Mouse (Mus musculus) kidney, adult 2 months (tissue): ENCODE results near the gene Pigr.

ENCODE experiments used
- CTCF ChIP-seq: fragments of 200-500 bp; conservative IDR thresholded peaks from 2 replicates; pipeline ENCODE4 v1.5.1; 2011; ENCODE audit warnings: low read depth, mild to moderate bottlenecking, control low read depth, low read length, moderate library complexity, mixed read lengths; ENCODE audit not compliant: insufficient read depth, insufficient read length
- POLR2A ChIP-seq: fragments of 200-500 bp; IDR thresholded peaks from one replicate; pipeline ENCODE4 v1.6.1; 2011; ENCODE audit warnings: low read depth, low read length, control low read depth

- TF ChIP-seq POLR2A (no peak), CTCF (no peak)
Observed at GRCm38 (mm10) chr1:130879927-130880326, 53.4 kb downstream of the Pigr start.
